Mouse (Mus musculus) MEL (cell line): ENCODE measurements around the gene Epha4.

ENCODE experiments used
- CTCF ChIP-seq, 3 experiments: IDR thresholded peaks in 2 of 3; conservative IDR thresholded peaks in 1 of 3; 2 replicates each; pipeline ENCODE4 v1.5.1; 2011 to 2012; ENCODE audit warnings: low read length in 3 of 3, low read depth in 2 of 3, mild to moderate bottlenecking in 2 of 3, improper control_type of control experiment in 1 of 3, inconsistent platforms in 1 of 3, mixed read lengths in 1 of 3, moderate library complexity in 1 of 3; ENCODE audit not compliant: control insufficient read depth in 1 of 3, insufficient read depth in 1 of 3, poor library complexity in 1 of 3, severe bottlenecking in 1 of 3
- ELF1 ChIP-seq: IDR thresholded peaks from 2 replicates; pipeline ENCODE4 v1.6.1; 2014; ENCODE audit warnings: low read depth, mild to moderate bottlenecking, inconsistent platforms, low read length, improper control_type of control experiment, moderate library complexity
- ETS1 ChIP-seq: IDR thresholded peaks from 2 replicates; pipeline ENCODE4 v1.6.1; 2012; ENCODE audit warnings: low read depth, mild to moderate bottlenecking, inconsistent platforms, low read length, improper control_type of control experiment, moderate library complexity
- KAT2A ChIP-seq: conservative IDR thresholded peaks from 2 replicates; pipeline ENCODE4 v1.6.1; 2012; ENCODE audit warnings: low read depth, low read length, improper control_type of control experiment, inconsistent platforms
- MAFK ChIP-seq: IDR thresholded peaks from 2 replicates; pipeline ENCODE4 v1.6.1; 2011; ENCODE audit warnings: low read depth, mild to moderate bottlenecking, low read length, improper control_type of control experiment, borderline replicate concordance
- NELFE ChIP-seq: IDR thresholded peaks from 2 replicates; pipeline ENCODE4 v1.6.1; 2011; ENCODE audit warnings: low read depth, low read length, improper control_type of control experiment
- POLR2A ChIP-seq, 2 experiments: IDR thresholded peaks; 2 replicates each; pipeline ENCODE4 v1.6.1; 2011 to 2012; ENCODE audit warnings: low read length in 2 of 2, mild to moderate bottlenecking in 2 of 2, control low read depth in 1 of 2, improper control_type of control experiment in 1 of 2, low read depth in 1 of 2, moderate library complexity in 1 of 2; ENCODE audit not compliant: control insufficient read depth in 1 of 2, insufficient read depth in 1 of 2, poor library complexity in 1 of 2
- TBP ChIP-seq: IDR thresholded peaks from 2 replicates; pipeline ENCODE4 v1.8.0; 2011; ENCODE audit warnings: low read depth, low read length, improper control_type of control experiment
- USF2 ChIP-seq, 2 experiments: IDR thresholded peaks; 2 replicates each; pipeline ENCODE4 v1.6.1; 2011 to 2012; ENCODE audit warnings: improper control_type of control experiment in 2 of 2, low read length in 2 of 2, borderline replicate concordance in 1 of 2, inconsistent platforms in 1 of 2, low read depth in 1 of 2, mild to moderate bottlenecking in 1 of 2; ENCODE audit not compliant: insufficient read depth in 1 of 2
- ZNF384 ChIP-seq: IDR thresholded peaks from 2 replicates; pipeline ENCODE4 v1.6.1; 2012; ENCODE audit warnings: low read depth, mild to moderate bottlenecking, inconsistent platforms, low read length, improper control_type of control experiment

- TF ChIP-seq NELFE: no peak
- TF ChIP-seq ZNF384: no peak
- TF ChIP-seq POLR2A (IDR thresholded peaks at IDR 0.05; ENCODE audit: control insufficient read depth in 1 of 2, insufficient read depth in 1 of 2, low read depth in 1 of 2, low read length in 2 of 2, poor library complexity in 1 of 2): no peak
- TF ChIP-seq ETS1: no peak
- TF ChIP-seq CTCF (IDR thresholded peaks at IDR 0.05 in 2 of 3, conservative IDR thresholded peaks at IDR 0.05 in 1 of 3; ENCODE audit: control insufficient read depth in 1 of 3, insufficient read depth in 1 of 3, low read depth in 2 of 3, low read length in 3 of 3, poor library complexity in 1 of 3, severe bottlenecking in 1 of 3): no peak
- TF ChIP-seq KAT2A: no peak
- TF ChIP-seq MAFK: no peak
- no peak for TF ChIP-seq ELF1
- TF ChIP-seq TBP: no peak
- TF ChIP-seq USF2 (IDR thresholded peaks at IDR 0.05; ENCODE audit: borderline replicate concordance in 1 of 2, insufficient read depth in 1 of 2, low read depth in 1 of 2, low read length in 2 of 2): no peak
Observed at GRCm38 (mm10) chr1:77318597-77319127, 196.2 kb downstream of the Epha4 start.
